Mouse (Mus musculus) heart, adult 2 months (tissue): ENCODE results near the gene Nrap. TPM values are rescaled to one million over a fixed set of nuclear protein-coding genes. Genes with fewer than 3 reads are reported as not detected.

ENCODE experiments used
- DNase-seq, 2 experiments: peaks; one replicate each; pipeline ENCODE4 v3.0.0; 2021
- H3K27ac ChIP-seq: fragments of 200-600 bp; 2 replicates; pipeline ENCODE4 v1.8.1; 2022
- H3K27me3 ChIP-seq: fragments of 200-500 bp; 2 replicates; pipeline ENCODE4 v1.6.1; 2012; ENCODE audit warnings: mild to moderate bottlenecking, low read length, inconsistent platforms, mixed read lengths; ENCODE audit not compliant: control insufficient read depth, insufficient read depth
- H3K36me3 ChIP-seq: fragments of 200-500 bp; 2 replicates; pipeline ENCODE4 v1.6.1; 2012; ENCODE audit warnings: low read length, inconsistent platforms; ENCODE audit not compliant: control insufficient read depth, insufficient read depth
- H3K4me1 ChIP-seq: fragments of 200-500 bp; 2 replicates; pipeline ENCODE4 v1.6.1; 2011; ENCODE audit warnings: low read length; ENCODE audit not compliant: control insufficient read depth, insufficient read depth
- H3K4me3 ChIP-seq: fragments of 200-600 bp; 2 replicates; pipeline ENCODE4 v1.8.1; 2022
- H3K79me2 ChIP-seq: fragments of 200-500 bp; replicated peaks from 2 replicates; pipeline ENCODE4 v1.6.1; 2012; ENCODE audit warnings: mild to moderate bottlenecking, inconsistent platforms, low read length, moderate library complexity, mixed read lengths; ENCODE audit not compliant: control insufficient read depth, insufficient read depth
- H3K9ac ChIP-seq: fragments of 200-500 bp; 2 replicates; pipeline ENCODE4 v1.6.1; 2012; ENCODE audit warnings: low read depth, mild to moderate bottlenecking, control low read depth, inconsistent platforms, low read length, mixed read lengths
- CTCF ChIP-seq: fragments of 200-600 bp; IDR thresholded peaks from 2 replicates; pipeline ENCODE4 v1.8.1; 2022; ENCODE audit warnings: antibody characterized with exemption, mild to moderate bottlenecking, moderate library complexity
- EP300 ChIP-seq: fragments of 200-500 bp; IDR thresholded peaks from 2 replicates; pipeline ENCODE4 v1.6.1; 2011; ENCODE audit warnings: low read depth, low read length, control low read depth; ENCODE audit not compliant: insufficient read depth
- POLR2A ChIP-seq: fragments of 200-500 bp; IDR thresholded peaks from 2 replicates; pipeline ENCODE4 v1.6.1; 2011; ENCODE audit warnings: mild to moderate bottlenecking, low read depth, low read length, control low read depth; ENCODE audit not compliant: insufficient read depth
- WGBS: fragments of 180-500 bp; shearing (Covaris S2); methylation state at CpG from one replicate; pipeline ENCODE4 v1.1.7; 2018; 5-methylcytosine and 5-hydroxymethylcytosine counted together
- intact Hi-C: fragments of 180-260 bp; cut with DNase I; formaldehyde crosslinking; loops from one replicate; pipeline ENCODE4 v1.15.1; 2025
- polyA plus RNA-seq: library from polyadenylated mRNA; depleted of rRNA; stranded (reverse); fragments of >200 nt; gene quantifications from 2 replicates; pipeline ENCODE4 v1.2.3, GENCODE M21; 2012
- total RNA-seq, 2 experiments: library from RNA; stranded (reverse); gene quantifications; 2 replicates each; pipeline ENCODE4 v1.2.3; 2021

Gene Nrap
- total and polyA plus RNA-seq, 3 experiments: 135 to 420 (median 307) TPM

DNA sequence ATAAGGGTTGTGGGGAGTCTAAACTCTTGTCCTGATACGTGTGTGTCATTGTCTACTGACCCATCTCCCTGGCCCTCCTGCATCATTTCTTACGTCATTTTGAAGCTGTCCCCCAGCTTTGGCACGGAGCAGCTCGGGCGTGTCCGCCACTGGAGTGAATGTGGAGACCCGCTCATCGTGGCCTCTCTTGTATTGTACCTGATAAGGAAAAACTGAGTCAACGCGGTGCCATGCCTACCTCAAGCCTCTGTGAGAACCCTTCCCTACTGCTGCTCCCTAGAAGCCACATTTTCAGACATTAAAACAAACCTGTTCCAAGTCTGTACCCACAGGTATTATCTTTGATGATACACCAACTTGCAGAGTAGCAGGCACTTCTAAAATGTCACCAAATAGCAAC lies 8.4 kb downstream of the Nrap start:
- Histone ChIP-seq H3K27me3 (no peaks in the 10 kb centered on the region), H3K9ac (no peak overlapping the region), H3K79me2 (no peaks in the 10 kb centered on the region), H3K36me3 (peaks cover 3% of the 10 kb centered on the region), H3K27ac (no peak overlapping the region), H3K4me3 (no peak overlapping the region), H3K4me1 (no peaks in the 10 kb centered on the region; the same call in 1 of the 2 replicates)
- no peak for DNase-seq
- 68% methylated on average over 10 of the region's 10 CpGs for WGBS
- TF ChIP-seq CTCF: no peak
- no peak for TF ChIP-seq POLR2A
- TF ChIP-seq EP300: no peak
- intact Hi-C loops: no loop called here

GRCm38 (mm10) chr19:56380341-56380740 lies 9.5 kb downstream of the Nrap start:
- no peak overlapping the region for H3K27ac ChIP-seq
- TF ChIP-seq EP300 (no peak), POLR2A (no peak), CTCF (no peak)
- WGBS: 82% methylated on average over 7 of the region's 7 CpGs

DNA sequence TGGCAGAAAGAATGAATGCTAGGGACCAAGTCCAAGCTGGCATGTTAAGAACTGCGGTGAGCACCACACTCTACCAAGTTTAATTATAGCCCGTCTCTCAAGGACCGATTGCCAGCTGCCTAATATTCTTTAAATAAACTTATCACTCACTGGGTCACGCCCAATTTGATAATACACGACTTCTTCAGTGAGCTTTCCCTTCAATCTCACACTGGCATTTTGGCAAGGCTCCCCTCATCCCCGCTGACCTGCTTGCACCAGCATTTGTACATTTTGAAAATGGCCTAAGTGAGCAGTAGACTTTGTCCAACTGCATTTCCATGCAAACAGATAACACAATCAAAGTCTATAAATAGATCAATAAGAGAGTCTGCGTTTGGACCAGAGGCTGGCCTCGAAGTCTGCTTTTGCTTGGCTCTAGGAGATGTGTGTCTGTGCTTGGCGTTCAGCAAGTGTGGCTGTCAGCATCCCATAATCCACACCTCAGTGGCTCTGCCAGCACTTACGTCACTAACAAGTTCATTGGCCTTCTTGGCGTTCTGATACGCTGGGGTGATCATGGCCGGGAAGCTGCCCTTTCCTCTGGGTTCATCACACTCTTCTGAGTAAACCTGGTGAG lies 11.2 kb downstream of the Nrap start:
- Histone ChIP-seq H3K9ac (no peak overlapping the region), H3K4me1 (no peaks in the 10 kb centered on the region; the same call in 1 of the 2 replicates), H3K79me2 (no peaks in the 10 kb centered on the region), H3K27ac (peak overlapping the region; percentile 61), H3K27me3 (no peaks in the 10 kb centered on the region), H3K4me3 (no peak overlapping the region), H3K36me3 (peaks cover 3% of the 10 kb centered on the region)
- intact Hi-C loops: no loop called here
- no peak for TF ChIP-seq POLR2A
- peak; percentile 82; the same call in 1 of the 2 replicates for TF ChIP-seq EP300
- no peak for TF ChIP-seq CTCF
- 39% methylated on average over 13 of the region's 13 CpGs for WGBS
- DNase-seq: peak; percentile 52 to 81

More at GRCm38 (mm10) chr19:56380341-56380740, 9.5 kb downstream of the Nrap start:
- H3K4me1 ChIP-seq: no peaks in the 10 kb centered on the region; the same call in 1 of the 2 replicates
- no peak for DNase-seq
- H3K36me3 ChIP-seq: peaks cover 3% of the 10 kb centered on the region
- no peak overlapping the region for H3K9ac ChIP-seq
- H3K4me3 ChIP-seq: no peak overlapping the region
- intact Hi-C loops: no loop called here
- no peaks in the 10 kb centered on the region for H3K27me3 ChIP-seq
- no peaks in the 10 kb centered on the region for H3K79me2 ChIP-seq

- Histone ChIP-seq H3K79me2 (no peaks in the 10 kb centered on the region), H3K27me3 (no peaks in the 10 kb centered on the region), H3K27ac (peak overlapping the region; percentile 61), H3K9ac (no peak overlapping the region), H3K4me1 (no peaks in the 10 kb centered on the region; the same call in 1 of the 2 replicates), H3K4me3 (no peak overlapping the region), H3K36me3 (peaks cover 3% of the 10 kb centered on the region)
- TF ChIP-seq POLR2A: no peak
- DNase-seq: no peak
- intact Hi-C loops: no loop called here
- 54% methylated on average over 5 of the region's 5 CpGs for WGBS
Measured at GRCm38 (mm10) chr19:56378007-56378406, 11.8 kb downstream of the Nrap start.

- Histone ChIP-seq H3K27me3 (no peaks in the 10 kb centered on the region), H3K79me2 (no peaks in the 10 kb centered on the region), H3K36me3 (peaks cover 3% of the 10 kb centered on the region), H3K9ac (no peak overlapping the region), H3K27ac (no peak overlapping the region), H3K4me3 (no peak overlapping the region), H3K4me1 (no peaks in the 10 kb centered on the region; the same call in 1 of the 2 replicates)
- intact Hi-C loops: no loop called here
- WGBS: 54% methylated on average over 10 of the region's 10 CpGs
- no peak for TF ChIP-seq EP300
- TF ChIP-seq CTCF: no peak
- TF ChIP-seq POLR2A: no peak
- no peak for DNase-seq
Measured at GRCm38 (mm10) chr19:56374011-56374410, 15.8 kb downstream of the Nrap start.

- Histone ChIP-seq H3K36me3 (peaks cover 3% of the 10 kb centered on the region), H3K4me3 (no peak overlapping the region), H3K9ac (no peak overlapping the region), H3K27me3 (no peaks in the 10 kb centered on the region), H3K4me1 (no peaks in the 10 kb centered on the region), H3K79me2 (no peaks in the 10 kb centered on the region), H3K27ac (no peak overlapping the region)
- no peak for DNase-seq
- WGBS: 89% methylated on average over 5 of the region's 5 CpGs
- intact Hi-C loops: no loop called here
- TF ChIP-seq EP300 (no peak), CTCF (no peak), POLR2A (no peak)
Measured at GRCm38 (mm10) chr19:56373246-56373645, 16.6 kb downstream of the Nrap start.
